Mouse (Mus musculus) myocyte (in vitro differentiated cells): ENCODE measurements around the gene Shc1.

ENCODE experiments used
- E2F4 ChIP-seq: IDR thresholded peaks from one replicate; pipeline ENCODE4 v1.6.1; 2011; ENCODE audit warnings: mild to moderate bottlenecking, control low read depth, moderate library complexity; ENCODE audit not compliant: insufficient read depth
- MYOD1 ChIP-seq, 3 experiments: IDR thresholded peaks; one replicate each; pipeline ENCODE4 v1.6.1; 2011; ENCODE audit warnings: control low read depth in 2 of 3, low read depth in 2 of 3, mild to moderate bottlenecking in 2 of 3, moderate library complexity in 1 of 3; ENCODE audit not compliant: insufficient read length in 2 of 3, control insufficient read depth in 1 of 3
- POLR2A ChIP-seq: IDR thresholded peaks from one replicate; pipeline ENCODE4 v1.6.1; 2011; ENCODE audit warnings: low read depth, mild to moderate bottlenecking, control low read depth, moderate library complexity; ENCODE audit not compliant: insufficient read length

- TF ChIP-seq POLR2A (peak; percentile 25), E2F4 (no peak), MYOD1 (IDR thresholded peaks at IDR 0.05; ENCODE audit: control insufficient read depth in 1 of 3, insufficient read length in 2 of 3, low read depth in 2 of 3) (no peak)
These were observed 50.0 kb downstream of the Shc1 start for GRCm38 (mm10) chr3:89468268-89468667.
